Mouse (Mus musculus) lung, postnatal 0 days (tissue): ENCODE measurements around the gene Gm10153.

Experiments
- CTCF ChIP-seq: IDR thresholded peaks from 2 replicates; pipeline ENCODE4 v1.5.1; 2016; ENCODE audit warnings: antibody characterized with exemption, mild to moderate bottlenecking
- EP300 ChIP-seq: IDR thresholded peaks from 2 replicates; pipeline ENCODE4 v1.6.1; 2016; ENCODE audit warnings: antibody characterized with exemption, mild to moderate bottlenecking, control low read depth

DNA sequence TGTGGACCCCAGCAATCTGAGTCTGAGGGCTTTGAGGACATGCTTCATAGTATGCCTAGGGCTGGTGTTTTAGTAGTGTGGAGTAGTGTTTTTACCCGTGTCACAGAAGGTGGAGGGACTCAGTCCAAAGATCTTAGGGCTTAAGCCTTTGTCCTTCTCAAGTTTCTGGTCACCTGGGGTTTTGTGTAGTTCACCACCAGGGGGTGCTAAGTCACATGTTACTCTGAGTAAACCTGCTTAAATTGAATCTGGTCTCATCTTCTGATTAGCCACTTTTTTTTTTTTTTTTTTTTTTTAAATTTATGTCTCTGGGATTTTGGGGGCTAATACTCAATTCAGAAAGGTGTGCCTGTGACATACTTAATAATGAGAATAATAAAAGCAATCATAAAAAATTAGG lies 44.2 kb downstream of the Gm10153 start:
- TF ChIP-seq CTCF (peak; percentile 73), EP300 (no peak)
